Mouse (Mus musculus): Measurements from ENCODE around the gene Dhx58. TPM values are rescaled to one million over a fixed set of nuclear protein-coding genes. Genes with fewer than 3 reads are reported as not detected.

Gene Dhx58
- 1.5 and 1.9 TPM in 2 replicates for polyA plus RNA-seq (2015; fragmentation: Nextera tagmentation; extraction: Ambion mirVana)

DNA sequence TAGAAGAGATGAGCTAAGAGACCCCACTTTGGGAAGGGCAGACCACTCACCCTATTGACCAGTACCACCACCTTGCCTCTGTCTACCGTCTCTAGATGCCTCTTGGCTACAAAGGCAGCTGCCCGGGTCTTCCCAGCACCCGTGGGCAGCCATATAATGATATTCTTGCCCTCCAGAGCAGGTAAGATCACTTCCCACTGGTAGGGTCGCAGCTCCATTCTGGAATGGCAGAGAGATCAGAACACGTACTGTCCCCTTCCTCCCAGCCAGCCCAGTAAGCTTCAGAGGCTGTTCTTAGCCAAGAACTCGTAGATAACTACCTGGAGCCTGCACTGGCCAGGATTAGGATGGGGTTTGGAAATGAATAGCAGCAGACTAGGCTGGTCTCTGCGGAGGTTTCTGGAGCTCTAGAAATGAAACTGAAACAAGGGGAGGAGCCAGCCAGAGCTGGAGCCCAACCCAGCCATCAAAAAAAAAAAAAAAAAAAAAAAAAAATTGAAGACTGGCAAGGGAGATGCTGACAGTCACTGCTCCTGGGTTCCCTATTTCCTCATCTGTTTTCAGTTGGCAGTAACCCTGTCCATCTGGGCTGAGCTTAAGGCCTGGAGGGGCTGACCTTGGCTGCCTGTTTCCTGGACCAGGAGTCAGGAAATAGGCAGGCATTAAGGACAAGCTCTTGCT is at the start of gene Dhx58:
TSS of gene Dhx58 (minus strand) at position 421 of the 681 bp plus-strand sequence.
- H3K27me3 ChIP-seq (replicated peaks): 0 out of 2 replicates have a peak, but pooled peaks cover 8% of the 10 kb centered on the region
- no peak for ATAC-seq (ENCODE audit: extremely low read depth, insufficient number of reproducible peaks, low FRiP score, low TSS enrichment)
- H3K9me3 ChIP-seq: no peaks in the 10 kb centered on the region
- H3K36me3 ChIP-seq: peaks cover 49% of the 10 kb centered on the region
- 58% methylated on average over 7 of the region's 7 CpGs for WGBS
- no peak within 1 kb of the TSS for H3K27ac ChIP-seq (replicated peaks)
- peak within 1 kb of the TSS; percentile 64; the same call in 1 of the 2 replicates for H3K4me2 ChIP-seq
- peaks cover 17% of the 10 kb centered on the region for H3K4me1 ChIP-seq
- H3K9ac ChIP-seq: peak within 1 kb of the TSS; percentile 72; the same call in 1 of the 2 replicates
- no peak within 1 kb of the TSS; the same call in 1 of the 2 replicates for H3K4me3 ChIP-seq

DNA sequence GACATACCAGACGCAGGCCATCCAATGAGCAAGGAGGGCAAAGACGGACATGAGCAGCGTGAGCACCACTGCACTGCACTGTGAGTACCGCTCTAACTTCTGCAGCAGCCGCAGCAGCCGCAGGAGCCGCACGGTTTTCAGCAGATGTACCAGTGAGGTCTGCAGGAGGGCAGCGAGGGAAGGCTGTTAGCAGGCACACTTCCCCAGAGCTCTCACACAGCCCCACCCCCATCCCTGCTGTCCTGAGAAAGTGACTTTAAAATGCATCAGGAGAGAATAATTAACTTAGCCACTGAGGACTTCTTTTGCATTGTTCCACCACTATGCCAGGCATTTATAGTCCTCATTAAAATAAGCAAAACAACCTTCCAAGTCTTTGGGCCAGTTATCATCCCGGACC is 48.2 kb upstream of the Dhx58 start:
- Histone ChIP-seq H3K27ac (replicated peaks) (no peak overlapping the region), H3K9me3 (no peaks in the 10 kb centered on the region), H3K4me2 (no peak overlapping the region), H3K4me1 (no peaks in the 10 kb centered on the region), H3K9ac (no peak overlapping the region), H3K27me3 (replicated peaks) (peaks cover 98% of the 10 kb centered on the region), H3K4me3 (no peak overlapping the region), H3K36me3 (no peaks in the 10 kb centered on the region)
- no peak for ATAC-seq (ENCODE audit: extremely low read depth, insufficient number of reproducible peaks, low FRiP score, low TSS enrichment)
- WGBS: 30% methylated on average over 10 of the region's 10 CpGs

DNA sequence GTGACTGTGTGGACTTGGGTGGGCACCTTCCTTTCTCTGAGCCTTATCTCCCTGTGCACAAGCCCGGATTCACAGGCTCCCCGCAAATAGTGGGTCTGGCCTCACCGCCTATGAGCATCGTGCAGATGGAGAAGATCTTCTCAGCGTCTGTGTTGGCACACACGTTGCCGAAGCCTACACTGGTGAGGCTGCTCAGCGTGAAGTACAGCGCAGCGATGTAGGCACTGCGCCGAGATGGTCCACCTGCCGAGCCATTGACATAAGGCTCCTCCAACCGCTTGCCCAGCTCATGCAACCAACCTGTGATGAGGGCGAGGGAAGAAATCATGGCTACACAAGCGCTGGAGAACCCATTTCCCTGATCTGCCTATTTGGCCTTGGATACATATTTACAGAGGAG is 46.1 kb upstream of the Dhx58 start:
- no peak overlapping the region for H3K4me2 ChIP-seq
- H3K4me1 ChIP-seq: no peaks in the 10 kb centered on the region
- WGBS: 82% methylated on average over 16 of the region's 16 CpGs
- no peak overlapping the region for H3K9ac ChIP-seq
- H3K36me3 ChIP-seq: no peaks in the 10 kb centered on the region
- no peak overlapping the region for H3K27ac ChIP-seq (replicated peaks)
- H3K9me3 ChIP-seq: no peaks in the 10 kb centered on the region
- ATAC-seq (ENCODE audit: extremely low read depth, insufficient number of reproducible peaks, low FRiP score, low TSS enrichment): no peak
- H3K27me3 ChIP-seq (replicated peaks): peaks cover 98% of the 10 kb centered on the region
- H3K4me3 ChIP-seq: no peak overlapping the region

DNA sequence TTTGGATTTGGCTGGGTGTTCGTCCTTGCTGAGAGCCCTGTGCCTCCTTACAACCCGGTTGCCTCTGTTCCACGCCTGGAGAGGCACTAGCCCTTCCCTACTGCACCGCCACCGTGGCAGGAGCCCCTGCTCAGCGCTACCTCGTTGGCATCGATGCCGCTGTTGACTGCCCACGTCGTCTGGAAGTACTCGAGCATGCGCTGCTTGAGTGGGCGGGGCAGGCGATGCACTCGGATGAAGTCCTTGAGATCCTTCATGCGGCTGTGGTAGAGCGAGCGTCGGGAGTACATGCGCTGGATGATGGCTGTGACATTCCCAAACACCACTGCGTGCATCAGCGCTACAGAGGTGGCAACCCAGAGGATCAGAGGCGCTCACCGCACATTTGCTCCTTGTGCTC is 45.4 kb upstream of the Dhx58 start:
- H3K27ac ChIP-seq (replicated peaks): no peak overlapping the region
- no peak for ATAC-seq (ENCODE audit: extremely low read depth, insufficient number of reproducible peaks, low FRiP score, low TSS enrichment)
- H3K36me3 ChIP-seq: no peaks in the 10 kb centered on the region
- no peaks in the 10 kb centered on the region for H3K9me3 ChIP-seq
- H3K9ac ChIP-seq: no peak overlapping the region
- no peaks in the 10 kb centered on the region for H3K4me1 ChIP-seq
- 34% methylated on average over 25 of the region's 25 CpGs for WGBS
- no peak overlapping the region for H3K4me2 ChIP-seq
- peaks cover 97% of the 10 kb centered on the region for H3K27me3 ChIP-seq (replicated peaks)
- no peak overlapping the region for H3K4me3 ChIP-seq

DNA sequence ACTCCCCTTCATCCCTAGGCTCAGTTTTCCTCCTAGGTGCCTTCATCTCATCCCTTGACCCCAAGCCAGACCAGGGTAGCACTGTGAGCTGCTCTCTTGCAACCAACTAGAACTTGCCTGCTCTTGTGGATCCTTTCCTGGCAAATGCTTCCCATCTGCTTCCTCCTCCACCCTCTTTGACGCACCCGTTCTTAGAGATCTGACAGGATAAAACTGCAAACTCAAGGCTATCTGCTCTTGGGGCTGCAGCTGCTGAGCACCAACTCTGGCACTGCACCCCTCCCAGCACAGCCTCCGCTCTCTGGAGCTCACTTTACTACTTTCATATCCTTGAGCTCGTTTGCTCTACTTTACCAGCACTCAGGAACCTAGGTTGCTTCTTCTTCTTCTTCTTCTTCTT is 44.5 kb upstream of the Dhx58 start:
- WGBS: 59% methylated on average over 4 of the region's 4 CpGs
- Histone ChIP-seq H3K9ac (no peak overlapping the region), H3K4me2 (no peak overlapping the region), H3K4me3 (no peak overlapping the region), H3K27me3 (replicated peaks) (peaks cover 89% of the 10 kb centered on the region), H3K36me3 (no peaks in the 10 kb centered on the region), H3K4me1 (no peaks in the 10 kb centered on the region), H3K27ac (replicated peaks) (no peak overlapping the region), H3K9me3 (no peaks in the 10 kb centered on the region)
- no peak for ATAC-seq (ENCODE audit: extremely low read depth, insufficient number of reproducible peaks, low FRiP score, low TSS enrichment)

DNA sequence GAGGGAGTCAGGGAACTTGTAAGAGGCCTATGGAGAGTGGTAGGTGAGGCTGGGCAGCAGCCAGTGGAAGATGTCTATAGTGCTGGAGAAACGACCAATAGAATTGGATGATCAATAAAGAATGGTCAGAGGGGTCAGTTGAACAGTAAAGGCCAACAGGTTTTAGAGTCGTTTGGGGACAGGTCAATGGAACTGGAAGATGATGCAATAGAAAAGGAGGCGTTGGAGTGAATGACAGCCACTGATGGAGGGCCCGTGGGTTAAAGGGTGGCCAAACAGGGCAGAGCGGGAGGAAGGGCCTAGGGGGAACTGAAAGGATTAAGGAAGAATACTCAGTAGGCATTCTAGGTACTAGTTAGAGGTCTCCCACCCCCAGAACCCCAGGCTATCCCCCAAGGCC is 43.0 kb upstream of the Dhx58 start:
- 64% methylated on average over 5 of the region's 5 CpGs for WGBS
- no peak overlapping the region for H3K4me3 ChIP-seq
- no peak overlapping the region for H3K27ac ChIP-seq (replicated peaks)
- no peak for ATAC-seq (ENCODE audit: extremely low read depth, insufficient number of reproducible peaks, low FRiP score, low TSS enrichment)
- H3K9ac ChIP-seq: no peak overlapping the region
- H3K4me2 ChIP-seq: no peak overlapping the region
- no peaks in the 10 kb centered on the region for H3K36me3 ChIP-seq
- H3K27me3 ChIP-seq (replicated peaks): peaks cover 80% of the 10 kb centered on the region
- no peaks in the 10 kb centered on the region for H3K9me3 ChIP-seq
- H3K4me1 ChIP-seq: no peaks in the 10 kb centered on the region

DNA sequence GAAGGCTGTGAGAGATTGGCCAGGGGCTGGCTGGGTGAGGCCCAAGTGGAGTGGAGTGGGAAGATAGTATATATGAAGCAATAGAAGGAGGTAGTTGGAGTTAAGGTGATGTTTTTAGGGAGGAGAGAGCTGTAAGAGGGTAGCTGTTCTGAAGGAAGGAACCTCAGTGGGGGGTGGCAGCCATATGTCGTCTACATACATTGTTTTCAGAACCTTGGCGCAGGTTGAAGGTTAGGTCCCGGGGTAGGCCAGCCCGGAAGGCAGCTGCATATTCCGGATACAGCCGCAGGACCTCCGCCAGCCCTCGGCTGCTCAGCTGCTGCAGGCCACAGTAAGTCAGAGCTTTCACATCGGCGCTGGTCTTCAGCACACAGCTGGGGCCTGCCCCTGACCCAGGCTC is 42.5 kb upstream of the Dhx58 start:
- Histone ChIP-seq H3K4me1 (no peaks in the 10 kb centered on the region), H3K27ac (replicated peaks) (no peak overlapping the region), H3K9ac (no peak overlapping the region), H3K4me2 (no peak overlapping the region), H3K9me3 (no peaks in the 10 kb centered on the region), H3K27me3 (replicated peaks) (peaks cover 74% of the 10 kb centered on the region), H3K4me3 (no peak overlapping the region), H3K36me3 (no peaks in the 10 kb centered on the region)
- ATAC-seq (ENCODE audit: extremely low read depth, insufficient number of reproducible peaks, low FRiP score, low TSS enrichment): no peak
- WGBS: 79% methylated on average over 10 of the region's 10 CpGs

DNA sequence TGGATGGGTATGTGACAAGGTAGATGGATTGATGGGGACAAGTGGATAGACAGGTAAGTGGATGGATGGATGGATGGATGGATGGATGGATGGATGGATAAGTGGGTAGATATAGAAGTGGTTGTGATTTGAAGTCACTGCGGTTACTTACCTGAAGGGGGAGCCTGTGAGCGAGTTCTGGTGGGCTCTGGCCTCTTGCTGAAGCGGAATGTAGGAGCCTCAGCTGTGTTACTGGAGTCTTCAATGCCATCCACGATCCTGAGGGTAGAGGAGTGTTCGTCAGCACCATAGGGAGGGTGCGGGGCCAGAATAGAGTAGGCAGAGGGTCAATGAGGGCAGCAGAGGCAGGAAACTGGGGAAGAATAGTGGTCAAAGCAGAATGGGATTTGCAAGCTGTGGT is 41.0 kb upstream of the Dhx58 start:
- Histone ChIP-seq H3K36me3 (no peaks in the 10 kb centered on the region), H3K9me3 (no peaks in the 10 kb centered on the region), H3K4me1 (no peaks in the 10 kb centered on the region), H3K9ac (no peak overlapping the region), H3K27ac (replicated peaks) (no peak overlapping the region), H3K4me2 (no peak overlapping the region), H3K4me3 (no peak overlapping the region), H3K27me3 (replicated peaks) (peaks cover 73% of the 10 kb centered on the region)
- WGBS: 16% methylated on average over 6 of the region's 6 CpGs
- no peak for ATAC-seq (ENCODE audit: extremely low read depth, insufficient number of reproducible peaks, low FRiP score, low TSS enrichment)

DNA sequence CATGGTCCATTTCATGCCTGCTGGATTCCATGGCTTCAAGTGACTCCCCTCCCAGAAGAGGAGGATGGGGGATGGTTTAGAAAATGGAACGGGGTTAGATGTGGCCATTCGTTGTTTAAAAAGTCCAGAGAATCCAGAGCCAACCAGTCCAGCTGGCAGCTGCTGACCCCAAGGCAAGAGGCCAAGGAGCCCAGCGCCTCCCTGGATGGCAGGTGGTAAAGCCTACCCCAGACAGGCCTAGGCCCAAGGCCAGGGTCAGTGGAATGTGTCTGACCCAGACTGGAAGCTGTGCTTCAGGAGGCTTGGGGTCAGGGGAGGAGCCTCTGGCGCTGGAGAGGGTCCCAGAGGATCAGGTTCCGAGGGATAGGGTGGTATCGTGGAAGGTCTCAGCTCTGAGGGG is 37.3 kb upstream of the Dhx58 start:
- WGBS: 58% methylated on average over 6 of the region's 6 CpGs
- H3K36me3 ChIP-seq: no peaks in the 10 kb centered on the region
- peaks cover 41% of the 10 kb centered on the region for H3K27me3 ChIP-seq (replicated peaks)
- H3K27ac ChIP-seq (replicated peaks): no peak overlapping the region
- no peak overlapping the region for H3K4me2 ChIP-seq
- no peak overlapping the region for H3K4me3 ChIP-seq
- no peak overlapping the region for H3K9ac ChIP-seq
- ATAC-seq (ENCODE audit: extremely low read depth, insufficient number of reproducible peaks, low FRiP score, low TSS enrichment): no peak
- H3K9me3 ChIP-seq: no peaks in the 10 kb centered on the region
- peaks cover 15% of the 10 kb centered on the region for H3K4me1 ChIP-seq

DNA sequence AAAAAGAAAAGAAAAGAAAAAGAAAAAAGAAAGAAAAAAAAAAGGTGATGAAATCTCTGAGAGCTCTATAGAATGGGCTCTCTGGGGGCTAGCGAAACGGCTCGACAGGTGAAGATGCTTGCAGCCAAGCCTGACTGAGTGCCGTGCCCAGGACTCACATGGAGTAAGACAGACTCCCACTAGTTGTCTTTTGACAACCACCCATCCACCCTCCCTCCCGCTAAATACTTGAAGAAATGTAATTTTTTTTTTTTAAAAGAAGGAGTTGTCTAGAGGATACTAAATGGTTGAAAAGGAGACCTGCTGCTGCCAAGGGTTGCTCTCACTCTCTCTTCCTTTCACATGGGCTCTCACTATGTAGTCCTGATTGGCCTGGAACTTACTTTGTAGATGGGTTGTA is 34.7 kb upstream of the Dhx58 start:
- WGBS: 17% methylated on average over 5 of the region's 5 CpGs
- no peak for ATAC-seq (ENCODE audit: extremely low read depth, insufficient number of reproducible peaks, low FRiP score, low TSS enrichment)
- H3K27ac ChIP-seq (replicated peaks): peak overlapping the region; percentile 83

DNA sequence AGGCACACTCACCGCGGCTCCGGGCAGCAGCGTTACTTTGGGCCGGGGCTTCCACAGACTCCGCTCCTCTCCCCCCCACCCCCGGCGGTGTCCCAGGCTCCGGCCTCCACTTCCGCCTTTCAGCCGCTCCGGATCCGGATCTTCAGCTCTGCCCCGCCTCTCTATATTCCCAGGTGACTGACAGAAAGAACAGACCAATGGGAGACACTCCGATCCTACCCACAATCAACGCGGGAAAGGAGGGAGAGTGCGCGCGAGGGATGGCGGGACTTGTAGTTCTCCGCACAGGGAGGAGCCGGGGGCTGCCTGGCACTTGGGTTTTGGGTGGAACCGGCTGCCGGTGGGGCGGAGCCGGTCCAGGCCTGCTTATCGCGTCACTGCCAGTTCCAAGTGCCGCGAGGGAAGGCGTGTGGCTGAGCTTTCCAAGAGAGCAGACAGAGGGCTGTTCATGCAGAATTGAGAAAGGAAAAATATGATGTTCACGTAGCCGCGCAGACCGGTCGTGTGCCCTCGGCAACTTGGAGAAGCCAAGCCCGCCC is 34.1 kb upstream of the Dhx58 start, which contains the start of gene Rab5c:
TSS of gene Rab5c (minus strand) at position 150 of the 539 bp plus-strand sequence.
- WGBS: under 1% methylated on average over 39 of the region's 39 CpGs
- H3K36me3 ChIP-seq: peaks cover 2% of the 10 kb centered on the region
- H3K4me1 ChIP-seq: peaks cover 27% of the 10 kb centered on the region
- H3K4me2 ChIP-seq: peak within 1 kb of the TSS; percentile 81
- peak within 1 kb of the TSS; percentile 87 for H3K4me3 ChIP-seq
- no peaks in the 10 kb centered on the region for H3K9me3 ChIP-seq
- peak; percentile 99 for ATAC-seq (ENCODE audit: extremely low read depth, insufficient number of reproducible peaks, low FRiP score, low TSS enrichment)
- H3K9ac ChIP-seq: peak within 1 kb of the TSS; percentile 95
- peaks cover 23% of the 10 kb centered on the region for H3K27me3 ChIP-seq (replicated peaks)
- peak within 1 kb of the TSS; percentile 83 for H3K27ac ChIP-seq (replicated peaks)

More for the DNA sequence above, 34.7 kb upstream of the Dhx58 start:
- Histone ChIP-seq H3K4me2 (peak overlapping the region; percentile 81), H3K4me1 (peaks cover 27% of the 10 kb centered on the region), H3K9ac (peak overlapping the region; percentile 84), H3K4me3 (peak overlapping the region; percentile 87), H3K27me3 (replicated peaks) (peaks cover 23% of the 10 kb centered on the region), H3K36me3 (no peaks in the 10 kb centered on the region), H3K9me3 (no peaks in the 10 kb centered on the region)
